Mouse (Mus musculus) B cell, adult 67 days (primary cell): ENCODE measurements around the gene Ccdc110. TPM values are rescaled to one million over a fixed set of nuclear protein-coding genes. Genes with fewer than 3 reads are reported as not detected.

Source experiments
- total RNA-seq, 2 experiments: library from RNA; stranded (reverse); gene quantifications; 4 replicates each; pipeline ENCODE4 v1.2.4; 2023

Ccdc110 gene
- not detected for total RNA-seq

DNA sequence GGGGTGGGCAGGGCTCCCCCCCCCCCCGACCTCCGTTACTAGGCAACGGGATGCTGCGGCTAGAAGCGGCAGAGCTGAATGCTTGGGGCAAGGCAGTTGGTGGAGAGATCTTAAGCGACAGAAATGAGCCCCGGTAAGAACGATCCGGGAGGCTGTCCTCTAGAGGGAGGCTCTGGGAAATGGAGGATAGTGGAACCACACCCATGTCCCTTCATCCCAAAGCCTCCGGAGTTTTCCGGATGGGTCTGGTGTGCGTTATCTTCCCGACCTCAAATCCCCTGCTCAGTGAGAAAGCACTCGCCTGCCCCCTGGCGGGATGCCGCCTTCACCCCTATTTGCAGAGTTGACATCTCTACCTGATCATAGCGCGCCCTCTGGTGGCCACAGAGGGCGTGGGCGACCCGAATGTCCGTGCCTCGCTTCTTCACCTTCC is at the start of gene Ccdc110:
Ccdc110 (plus strand) TSS at position 38 of the 433 bp plus-strand sequence.

DNA sequence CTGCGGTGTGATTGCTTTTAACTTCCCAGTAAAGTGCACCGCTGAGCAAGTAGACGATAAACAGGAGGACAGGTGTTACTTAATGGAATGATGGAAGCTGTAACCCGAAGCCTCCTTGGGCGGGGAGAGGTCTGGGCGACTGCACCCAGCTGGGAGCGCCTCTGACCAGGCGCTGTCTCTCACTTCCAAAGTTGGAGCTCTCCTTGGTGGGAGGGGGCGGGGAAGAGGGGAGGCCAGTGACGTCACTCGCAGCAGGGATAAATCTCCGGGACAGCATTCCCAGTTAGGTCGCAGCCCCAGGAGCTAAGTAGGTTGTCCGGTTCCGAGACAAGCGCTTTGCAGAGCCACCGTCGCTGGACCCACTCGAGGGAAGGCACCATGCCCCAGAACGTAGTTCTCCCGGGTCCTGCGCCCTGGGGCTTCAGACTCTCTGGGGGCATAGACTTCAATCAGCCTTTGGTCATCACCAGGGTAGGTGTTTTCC is 49.2 kb upstream of the Ccdc110 start, which contains the start of gene Pdlim3:
Pdlim3 (plus strand) TSS at position 260 of the 484 bp plus-strand sequence.

DNA sequence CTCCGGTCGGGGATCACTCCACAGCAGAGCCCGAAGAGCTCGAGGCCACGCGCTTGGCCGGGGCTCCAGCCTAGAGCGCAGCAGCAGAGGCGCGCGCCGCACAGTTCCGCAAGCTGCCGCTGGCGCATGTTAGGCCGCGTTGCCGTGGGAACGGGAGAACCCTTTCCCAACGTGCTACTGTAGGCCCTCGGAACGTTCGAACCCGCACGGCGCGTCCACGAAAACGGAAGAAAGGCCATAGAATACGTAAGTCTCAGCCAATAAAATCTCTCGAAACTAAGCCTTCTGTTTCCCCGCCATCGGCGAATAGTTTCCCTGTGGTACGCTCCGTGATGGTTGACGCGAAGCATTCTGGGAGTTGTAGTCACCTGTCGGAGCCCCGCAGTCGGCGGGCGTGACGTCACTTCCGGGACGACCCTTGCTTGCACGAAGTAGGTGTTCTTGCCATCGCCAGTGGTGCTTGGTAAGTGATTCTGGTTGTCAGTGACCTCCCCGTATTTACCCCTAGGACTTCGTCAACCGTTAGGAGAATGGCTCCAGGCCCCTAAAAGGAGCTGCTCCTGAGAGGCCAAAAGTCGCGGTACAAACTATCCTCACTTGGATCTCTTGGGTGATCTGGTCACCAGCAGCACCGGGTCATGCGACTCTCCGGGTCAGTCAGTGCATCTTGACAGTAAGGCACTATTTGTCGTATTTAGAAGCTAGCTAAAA is 40.9 kb downstream of the Ccdc110 start, which contains the start of the genes 1700029J07Rik and Ufsp2:
1700029J07Rik (minus strand) TSS at position 127 of the 711 bp plus-strand sequence.
Ufsp2 (plus strand) TSS at position 403 of the 711 bp plus-strand sequence.

Other genes starting within 250 kb of the Ccdc110 start
- 1 to 10 TPM in 1 of 2 experiments, under 1 TPM in 1; 0.32 to 1.6 TPM for gene Pdlim3, start 49.2 kb upstream of the Ccdc110 start, total RNA-seq
- 1 to 10 TPM; 6.9 to 7.4 TPM for gene 1700029J07Rik, start 40.6 kb downstream of the Ccdc110 start, total RNA-seq
- gene Ufsp2, start 40.9 kb downstream of the Ccdc110 start, total RNA-seq: 10 to 100 TPM; 27.1 to 27.3 TPM
- under 1 TPM; 0.17 to 0.83 TPM for gene Lrp2bp, start 64.7 kb downstream of the Ccdc110 start, total RNA-seq
- 10 to 100 TPM; 12.5 to 15.4 TPM for gene Ankrd37, start 71.1 kb downstream of the Ccdc110 start, total RNA-seq
- 10 to 100 TPM; 24.9 to 30.4 TPM for gene Cfap97, start 217.2 kb downstream of the Ccdc110 start, total RNA-seq
- 10 to 100 TPM; 44.5 to 58.2 TPM for gene Snx25, start 217.5 kb downstream of the Ccdc110 start, total RNA-seq